Mouse (Mus musculus): Measurements from ENCODE around the gene Prepl. TPM values are rescaled to one million over a fixed set of nuclear protein-coding genes. Genes with fewer than 3 reads are reported as not detected.

Gene Prepl
- 10 to 100 TPM; 15.6 to 21.0 (median 17.9) TPM for total RNA-seq (2022)

DNA sequence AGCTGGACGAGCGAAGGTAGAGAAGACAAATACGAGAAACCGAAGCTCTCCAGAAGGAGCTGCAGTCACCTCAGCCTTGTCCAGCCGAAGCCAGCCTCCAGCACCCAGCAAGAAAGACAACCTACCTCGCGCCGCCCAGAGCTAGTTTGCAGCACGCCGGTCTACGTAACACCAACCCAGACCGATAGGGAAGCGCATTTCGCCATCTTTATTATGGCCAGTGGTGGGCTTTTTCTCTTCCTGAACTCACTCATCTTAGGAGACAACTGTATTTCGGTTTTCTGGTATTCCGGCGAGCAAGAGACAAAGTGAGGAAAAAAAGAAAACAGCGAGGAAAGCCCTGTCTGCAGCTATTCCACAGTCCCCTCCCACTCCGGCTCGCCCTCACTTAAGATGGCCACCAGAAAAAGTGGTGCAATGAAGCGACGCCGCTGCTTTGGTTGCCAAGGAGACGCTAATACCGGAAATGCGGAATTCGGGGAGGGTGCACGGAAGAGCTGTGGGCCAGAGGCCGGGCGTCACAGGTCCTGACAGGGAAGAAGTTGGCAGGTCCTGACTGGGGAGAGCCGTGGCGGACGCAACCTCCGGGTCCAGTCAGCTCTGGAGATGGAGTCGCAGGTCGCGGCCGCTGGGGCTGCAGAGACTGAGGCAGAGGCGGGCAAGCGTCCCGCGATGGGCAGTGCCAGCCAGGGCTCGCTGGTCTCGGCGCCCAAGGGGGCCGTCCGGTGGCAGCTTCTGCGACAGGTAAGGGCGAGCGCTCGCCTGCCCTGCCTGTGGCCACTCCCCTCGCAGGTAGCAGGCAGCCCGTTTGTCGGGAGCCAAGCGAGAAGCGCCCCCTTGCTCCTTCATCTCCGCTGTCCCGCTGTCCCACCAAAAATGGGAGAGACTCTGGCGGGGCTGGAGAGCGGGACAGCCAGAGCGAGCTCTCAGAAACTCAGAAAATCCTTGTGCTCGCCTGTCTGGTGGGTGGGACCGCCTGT is at the start of gene Prepl, which contains the start of gene Camkmt:
Gene Prepl, minus strand, starts transcription at position 122 of the 980 bp plus-strand sequence.
Gene Camkmt, plus strand, starts transcription at position 433 of the 980 bp plus-strand sequence.
- DNase-seq (ENCODE audit: low spot score in 2 of 2), result peak; percentile 94 to 95

DNA sequence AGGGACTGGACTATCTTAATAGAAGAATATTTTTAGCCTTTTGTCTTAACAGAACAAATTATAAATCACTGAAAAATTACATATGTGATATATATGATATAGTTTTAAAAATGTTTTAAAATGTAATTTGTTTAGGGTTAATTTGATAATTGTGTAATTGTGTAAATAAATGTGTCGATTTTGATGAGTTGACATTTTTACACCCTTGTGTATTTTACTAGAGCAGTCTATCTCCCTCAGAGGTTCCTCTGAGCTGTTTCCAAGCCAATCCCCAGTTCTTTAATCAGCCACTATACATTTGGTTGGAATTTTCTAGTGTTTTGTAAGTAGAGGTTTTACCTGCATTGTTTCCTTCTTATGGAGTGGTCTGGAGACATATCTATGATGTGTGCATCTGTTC is 48.4 kb upstream of the Prepl start:
- no peak for DNase-seq (ENCODE audit: low spot score in 2 of 2)

DNA sequence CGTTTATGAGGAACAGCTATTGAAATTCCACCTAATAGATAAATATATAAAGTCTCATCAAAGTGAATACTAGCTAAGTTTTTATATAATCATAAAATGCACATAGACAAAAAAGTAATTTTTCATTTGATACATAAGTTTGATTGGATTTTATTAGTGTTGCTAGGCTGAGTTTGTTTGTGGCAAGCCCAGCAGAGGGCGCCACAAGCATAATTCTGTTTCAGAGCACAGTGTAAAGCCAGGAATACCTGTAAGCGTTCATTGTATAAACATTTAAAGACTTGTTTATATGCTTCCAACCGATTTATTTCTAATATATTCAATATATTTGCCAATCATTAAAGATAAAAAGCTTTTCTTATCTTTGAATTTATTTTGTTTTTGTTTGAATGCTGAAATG is 26.6 kb upstream of the Prepl start:
- no peak for DNase-seq (ENCODE audit: low spot score in 2 of 2)

DNA sequence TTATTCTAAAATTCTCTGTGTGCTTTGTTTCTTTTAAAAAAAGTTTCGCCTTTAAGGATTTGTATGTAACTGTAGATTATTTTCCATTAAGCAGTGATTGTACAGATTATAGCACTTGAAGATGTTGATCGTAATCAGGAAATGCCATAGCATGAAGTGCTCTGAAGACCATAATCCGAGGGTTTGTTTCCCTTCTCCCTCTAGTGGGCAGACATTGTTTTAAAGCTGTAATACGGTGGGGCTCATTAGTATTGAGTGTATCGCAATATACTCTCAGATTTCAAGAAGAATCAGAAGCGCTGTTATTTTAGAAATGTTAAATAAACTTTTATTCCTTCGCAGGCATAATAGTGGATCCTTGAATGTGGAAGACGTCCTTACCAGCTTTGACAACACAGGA is 23.4 kb upstream of the Prepl start:
- DNase-seq (ENCODE audit: low spot score in 2 of 2), result no peak

DNA sequence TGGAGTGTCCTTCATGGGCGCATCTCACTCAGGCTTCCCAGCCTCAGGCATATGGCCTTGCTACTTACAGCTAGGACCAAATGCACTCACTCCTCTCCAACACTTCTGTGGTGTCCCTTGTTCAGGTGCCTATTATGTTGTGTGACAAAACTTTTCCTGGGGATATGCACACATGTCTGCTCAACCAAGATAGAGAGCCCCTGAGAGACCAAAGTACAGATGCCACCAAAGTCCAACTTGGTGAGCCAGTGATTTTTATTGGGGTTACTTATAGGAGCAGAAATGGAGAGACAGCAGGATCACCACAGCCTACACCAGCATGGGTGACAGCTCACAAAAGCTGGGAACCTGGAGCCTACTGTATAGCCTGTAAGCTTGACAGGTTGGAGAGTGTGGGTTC is 20.6 kb upstream of the Prepl start:
- DNase-seq (ENCODE audit: low spot score in 2 of 2), result no peak

DNA sequence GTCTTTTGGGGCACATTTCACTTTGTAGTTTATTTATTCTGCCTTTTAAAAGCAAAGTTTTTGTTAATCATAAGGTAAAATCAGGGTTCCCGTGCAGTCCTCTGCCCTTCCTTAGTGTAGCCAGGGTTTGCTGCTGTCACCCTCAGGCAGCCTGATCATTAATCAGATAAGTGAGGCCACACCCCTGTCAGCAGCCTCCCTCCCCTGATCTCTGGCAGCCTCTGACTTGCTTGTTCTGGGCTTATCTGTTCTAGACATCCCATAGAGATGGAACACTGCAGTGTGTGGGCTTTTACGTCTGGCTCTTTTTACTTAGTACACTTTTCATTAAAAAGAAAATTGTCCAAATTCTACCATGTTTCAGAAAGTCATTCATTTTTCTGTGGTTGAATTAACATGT is 13.3 kb upstream of the Prepl start:
- no peak for DNase-seq (ENCODE audit: low spot score in 2 of 2)

DNA sequence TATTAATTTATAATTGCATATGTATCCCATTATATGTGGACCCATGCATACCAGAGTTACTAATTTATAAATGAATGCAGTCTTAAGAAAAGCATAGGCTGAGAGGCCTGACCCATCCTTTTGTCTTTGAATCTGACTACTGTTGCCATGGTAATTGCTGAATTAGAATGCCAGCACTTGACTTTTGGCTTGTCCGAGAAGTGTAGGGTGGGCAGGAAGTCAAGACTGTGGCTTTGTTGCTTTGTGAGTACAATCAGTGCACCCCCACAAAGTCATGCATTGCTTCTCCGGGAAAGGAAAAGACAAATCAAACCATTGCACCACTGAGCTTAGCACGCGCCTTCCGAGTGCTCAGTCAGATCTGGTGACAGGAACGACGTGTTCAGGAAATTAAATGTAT is 11.7 kb upstream of the Prepl start:
- no peak for DNase-seq (ENCODE audit: low spot score in 2 of 2)

DNA sequence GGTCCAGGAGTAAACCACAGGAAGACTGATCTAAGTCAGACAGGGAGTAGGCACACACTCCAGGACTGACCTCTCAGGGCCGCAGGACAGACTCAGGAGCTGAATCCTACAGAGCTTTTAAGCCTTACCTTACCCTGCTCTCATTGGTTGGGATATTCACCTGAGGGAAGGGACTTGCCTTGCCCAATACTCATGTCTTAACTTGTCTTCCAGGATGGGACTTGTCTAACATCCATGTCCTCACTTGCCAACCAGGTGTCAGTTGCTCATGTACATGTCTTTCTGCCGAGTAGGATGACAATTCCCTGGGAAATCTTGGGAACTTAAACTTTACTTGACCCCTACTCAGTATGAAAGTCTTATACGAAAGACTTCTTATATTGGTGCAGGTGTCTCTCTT is 10.2 kb upstream of the Prepl start:
- DNase-seq (ENCODE audit: low spot score in 2 of 2), result no peak

DNA sequence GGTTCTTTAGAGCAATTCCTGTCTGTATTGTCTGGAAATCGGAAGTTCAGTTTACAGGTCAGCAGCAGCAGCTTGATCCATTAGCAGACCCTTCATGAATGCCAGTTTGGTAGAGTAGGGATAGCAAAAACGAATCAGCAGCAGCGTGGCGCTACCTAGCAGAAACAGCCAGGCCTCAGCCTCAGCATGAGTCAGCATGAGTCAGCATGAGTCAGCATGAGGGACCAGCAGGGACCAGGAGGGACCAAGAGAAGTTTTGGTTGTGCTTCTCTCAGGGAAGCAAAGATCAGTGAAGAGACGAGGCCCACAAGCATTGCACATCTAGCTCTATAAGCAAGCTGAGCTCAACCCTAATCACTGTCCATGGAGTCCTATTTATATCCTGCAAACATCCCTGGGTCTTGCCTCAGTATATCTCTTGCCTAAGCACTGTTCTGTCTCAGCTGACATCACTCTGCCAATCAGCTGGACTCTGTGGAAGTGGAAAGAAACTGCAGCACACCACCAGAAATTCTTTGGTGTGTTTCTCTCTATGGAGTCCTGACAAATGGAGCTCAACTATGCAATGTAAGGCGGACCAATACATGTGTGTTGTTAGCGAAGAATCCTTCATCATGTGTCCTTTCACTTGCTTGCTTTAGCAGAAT is 8.8 kb upstream of the Prepl start:
- DNase-seq (ENCODE audit: low spot score in 2 of 2), result no peak

DNA sequence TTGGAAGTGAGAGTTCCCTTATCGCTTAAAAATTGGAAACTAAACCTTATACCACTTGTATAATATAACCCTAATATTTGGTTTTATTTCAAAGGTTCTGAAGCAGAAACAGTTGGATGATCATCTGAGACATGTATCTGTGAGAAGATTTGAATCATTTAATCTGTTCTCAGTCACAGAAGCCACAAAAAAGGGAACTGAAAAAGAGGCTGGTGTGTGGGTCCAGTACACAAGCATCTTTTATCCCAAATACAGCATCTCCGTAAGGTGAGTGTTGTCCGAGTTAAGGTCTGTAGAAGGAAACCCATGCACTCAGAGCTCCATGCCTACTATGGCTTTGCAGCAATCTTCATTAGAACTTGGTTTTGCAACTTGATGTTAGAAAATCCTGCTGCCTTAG is 6.4 kb upstream of the Prepl start:
- DNase-seq (ENCODE audit: low spot score in 2 of 2), result no peak

DNA sequence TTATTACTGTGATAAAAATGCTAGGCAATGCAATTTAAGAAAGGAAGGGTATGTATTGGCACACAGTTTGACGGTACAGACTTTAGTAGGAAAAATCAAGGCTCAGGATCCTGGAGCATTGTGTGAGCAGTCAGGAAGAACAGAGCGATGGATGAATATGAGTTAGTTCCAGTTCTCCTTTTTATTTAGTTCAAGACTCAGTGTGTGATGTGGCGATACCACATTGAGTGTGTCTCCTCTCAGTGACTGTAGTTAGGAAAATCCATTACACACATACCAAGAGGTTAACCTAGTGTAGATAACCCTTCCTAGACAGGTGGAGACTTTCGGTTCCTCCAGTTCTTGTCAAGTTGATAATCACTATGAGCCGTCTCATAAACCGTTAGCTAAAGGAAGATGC is 1.7 kb upstream of the Prepl start:
- no peak for DNase-seq (ENCODE audit: low spot score in 2 of 2)

DNA sequence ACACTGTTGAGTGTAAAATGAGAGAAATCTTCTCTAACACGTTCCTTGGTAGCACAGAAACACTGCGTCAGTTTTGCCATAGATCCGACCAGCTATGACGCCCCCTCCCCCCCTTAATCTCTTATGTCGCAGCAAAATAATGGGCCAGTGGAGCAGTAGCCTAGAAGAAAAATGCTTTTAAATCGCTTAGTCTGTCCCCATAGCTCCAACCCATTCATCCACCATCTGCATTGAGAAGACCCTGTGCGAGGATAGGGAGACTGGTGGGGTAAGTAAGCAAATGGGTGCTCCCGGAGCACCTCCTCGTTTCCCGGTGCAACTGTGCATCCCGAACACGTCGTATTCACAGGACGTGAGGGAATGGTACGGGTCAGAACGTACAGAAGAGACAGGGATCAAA is 420 bp downstream of the Prepl start:
- DNase-seq (ENCODE audit: low spot score in 2 of 2), result no peak

DNA sequence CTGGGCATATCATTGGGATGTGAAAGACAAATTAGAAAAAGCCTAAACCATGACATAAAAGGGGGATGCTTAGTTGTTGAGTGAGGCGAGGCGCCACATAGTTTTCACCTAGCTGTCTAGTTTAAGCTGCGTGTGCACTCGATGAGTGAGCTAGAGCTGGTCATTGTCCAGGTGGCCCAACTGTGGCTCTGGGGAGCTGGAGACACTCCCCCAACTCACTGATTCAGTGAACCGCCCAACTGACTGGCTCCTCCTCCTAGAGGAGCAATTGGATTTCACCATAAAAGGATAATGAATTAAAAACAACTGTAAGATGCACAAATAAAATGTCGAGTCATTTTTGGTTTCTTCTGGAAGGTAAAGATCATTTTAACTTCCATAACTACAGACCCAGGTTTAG is 1.0 kb downstream of the Prepl start:
- no peak for DNase-seq (ENCODE audit: low spot score in 2 of 2)

DNA sequence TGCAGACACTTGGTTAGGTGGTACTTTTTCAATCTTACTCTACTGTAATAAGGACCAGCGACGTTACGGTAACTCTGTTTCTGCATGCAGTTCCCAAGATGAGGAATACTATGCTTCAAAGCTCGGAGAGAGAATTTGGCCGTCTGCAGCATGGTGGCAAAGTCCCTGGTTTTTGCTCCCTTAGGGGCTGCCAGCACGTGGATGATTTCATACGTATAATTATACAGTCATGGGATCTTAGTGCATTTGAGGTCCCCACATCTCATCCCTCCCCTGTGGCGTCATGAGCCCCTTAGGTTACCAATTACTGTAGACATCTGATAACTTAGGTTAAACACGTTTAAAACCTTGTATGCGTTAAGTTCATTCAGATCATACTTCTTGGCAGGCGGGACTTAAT is 1.6 kb downstream of the Prepl start:
- no peak for DNase-seq (ENCODE audit: low spot score in 2 of 2)

DNA sequence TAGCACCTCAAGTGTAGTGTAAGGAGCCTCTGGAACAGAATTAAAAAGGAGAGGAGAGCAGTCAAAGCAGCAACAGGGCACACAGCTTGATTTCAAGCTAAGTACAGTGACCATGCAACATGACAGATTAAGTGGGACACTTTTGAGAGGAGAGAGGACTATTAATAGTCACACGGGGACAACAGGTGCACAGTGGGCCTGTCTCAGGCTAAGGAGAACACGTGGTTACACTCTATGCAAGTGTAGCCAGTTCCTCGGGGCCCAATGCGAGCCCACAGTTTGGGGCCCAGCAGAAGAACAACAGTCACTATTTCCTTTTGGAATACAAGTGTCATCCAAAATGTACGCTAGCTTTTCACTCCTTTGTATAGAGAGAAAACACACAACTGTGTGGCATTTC is 2.5 kb downstream of the Prepl start:
- peak; percentile 25 to 50 for DNase-seq (ENCODE audit: low spot score in 2 of 2)

DNA sequence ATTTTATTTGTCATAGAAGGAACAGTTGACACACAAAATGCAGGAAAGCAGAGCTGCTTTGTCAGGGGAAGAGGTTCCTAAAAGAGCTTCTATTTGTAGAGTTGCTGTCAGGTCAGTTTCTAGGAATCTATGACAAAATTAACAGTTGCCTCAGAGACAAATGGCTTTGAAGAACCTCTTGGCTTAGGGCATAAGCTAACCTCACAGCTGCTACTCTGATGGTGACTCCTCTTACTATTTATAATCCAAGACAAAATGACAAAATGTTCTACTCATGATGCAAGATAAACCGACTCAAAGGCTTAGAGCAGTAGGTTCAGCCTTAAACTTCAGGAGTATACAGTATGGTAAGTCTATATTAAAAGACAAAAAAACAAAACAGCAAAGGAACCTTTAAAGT is 3.5 kb downstream of the Prepl start:
- DNase-seq (ENCODE audit: low spot score in 2 of 2), result no peak

DNA sequence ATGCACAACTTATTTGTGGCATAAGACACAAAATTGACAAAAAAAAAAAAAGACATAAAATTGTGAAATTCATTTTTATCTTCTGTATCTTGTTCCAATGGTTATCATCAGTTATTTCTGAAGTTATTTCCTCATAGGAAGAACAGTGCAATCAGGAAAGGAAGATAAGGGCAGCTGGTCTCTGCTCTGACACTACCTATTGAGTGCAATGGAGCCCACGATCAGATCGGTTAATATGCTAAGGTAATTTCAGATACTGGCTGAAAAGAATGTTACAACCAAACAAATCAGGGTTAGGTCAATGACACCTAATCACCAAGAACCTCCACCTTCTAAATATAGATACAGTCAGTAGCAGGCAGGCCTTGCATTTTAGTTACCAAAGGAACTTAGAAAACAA is 4.7 kb downstream of the Prepl start:
- no peak for DNase-seq (ENCODE audit: low spot score in 2 of 2)

DNA sequence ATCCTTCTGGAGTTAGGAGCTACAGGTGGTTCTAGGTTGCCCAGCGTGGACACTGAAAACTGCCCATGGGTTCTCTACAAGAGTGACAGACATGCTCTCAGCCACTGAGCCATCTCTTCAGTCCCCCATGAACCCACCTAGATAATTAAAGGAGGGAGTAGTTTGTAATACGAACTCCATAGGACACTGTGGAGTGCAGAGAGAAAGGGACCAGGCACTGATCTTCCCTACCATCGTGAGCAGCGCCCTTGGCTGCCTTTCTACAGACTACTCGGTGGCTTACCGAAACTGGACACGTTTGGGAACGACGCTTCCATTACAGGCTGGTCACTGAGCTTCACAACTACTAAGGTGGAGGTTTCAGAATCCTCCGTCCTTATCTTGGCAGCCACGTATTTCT is 9.3 kb downstream of the Prepl start:
- DNase-seq (ENCODE audit: low spot score in 2 of 2), result no peak

DNA sequence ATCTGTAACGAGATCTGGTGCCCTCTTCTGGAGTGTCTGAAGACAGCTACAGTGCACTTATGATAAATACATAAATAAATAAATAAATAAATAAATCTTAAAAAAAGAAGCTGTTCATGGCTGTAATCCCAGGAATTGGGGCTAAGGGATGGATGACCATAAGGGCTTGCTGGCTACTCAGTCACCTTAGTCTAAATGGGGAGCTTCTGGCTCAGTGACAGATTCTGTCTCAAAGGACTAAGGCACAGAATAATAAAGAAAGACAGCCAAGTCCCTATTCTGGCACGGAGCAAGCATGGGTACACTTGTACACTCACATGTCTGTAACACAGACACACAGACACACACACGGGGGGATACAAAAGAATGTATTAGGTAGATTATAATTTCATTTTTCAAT is 10.8 kb downstream of the Prepl start:
- no peak for DNase-seq (ENCODE audit: low spot score in 2 of 2)

DNA sequence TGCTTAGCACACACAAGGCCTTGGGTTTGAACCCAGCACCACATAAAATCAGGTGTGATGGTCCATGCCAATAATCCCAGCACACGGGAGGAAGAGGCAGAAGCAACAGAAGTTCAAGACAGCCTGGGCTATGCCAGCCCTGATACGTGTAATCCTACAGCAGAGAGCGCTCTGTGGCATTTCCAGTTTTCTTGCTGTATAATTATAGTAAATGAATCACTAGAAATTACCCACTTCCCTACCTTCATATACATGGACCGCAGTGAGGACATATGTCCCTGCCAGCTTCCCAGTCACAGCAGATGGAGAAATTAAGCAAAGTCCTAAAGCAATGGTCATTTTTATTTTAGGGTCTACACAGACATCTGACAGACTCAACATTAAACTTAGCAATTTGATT is 16.0 kb downstream of the Prepl start:
- no peak for DNase-seq (ENCODE audit: low spot score in 2 of 2)

DNA sequence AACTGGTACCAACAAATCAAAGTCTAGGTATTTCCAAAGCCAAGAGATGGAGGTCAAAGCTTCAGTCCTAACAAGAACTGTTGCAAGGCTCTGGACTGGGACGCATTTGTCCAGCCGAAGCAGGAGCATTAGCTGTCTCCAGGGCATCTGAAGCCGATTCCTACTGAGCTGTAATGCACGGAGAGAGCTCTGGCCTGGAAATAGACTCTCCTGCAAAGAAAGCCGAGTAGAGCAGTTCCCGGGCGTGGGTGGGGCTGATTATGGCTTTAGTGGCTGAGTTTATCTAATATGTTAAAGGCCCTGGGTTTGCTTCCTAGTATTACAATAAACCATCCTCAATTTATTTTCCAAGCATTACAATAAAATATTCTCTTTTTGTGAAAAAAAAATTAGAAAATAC is 16.8 kb downstream of the Prepl start:
- DNase-seq (ENCODE audit: low spot score in 2 of 2), result no peak

DNA sequence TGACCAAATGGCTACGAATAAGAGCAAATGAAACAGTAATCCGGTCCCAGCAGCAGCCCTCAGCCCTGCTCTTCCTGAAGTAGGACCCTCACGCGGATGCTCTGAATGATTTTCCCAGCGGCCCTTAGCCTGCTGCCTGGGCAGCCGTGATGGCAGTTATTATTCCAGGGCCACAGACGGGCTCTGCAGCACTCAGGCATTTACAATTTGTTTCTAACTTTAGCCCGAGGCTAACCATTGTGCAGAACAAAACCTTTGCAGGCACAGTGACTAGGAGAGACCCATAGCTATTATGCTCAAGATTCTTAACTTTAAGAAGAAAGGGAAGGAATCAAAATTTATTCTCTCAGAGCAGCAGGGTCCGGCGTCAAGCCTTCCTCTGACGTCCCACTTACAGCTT is 17.7 kb downstream of the Prepl start:
- no peak for DNase-seq (ENCODE audit: low spot score in 2 of 2)

Data from gastrocnemius, adult 8-10 months (tissue).